Mouse (Mus musculus) lung, adult 2 months (tissue): Measurements from ENCODE around the gene Ndufs2.

Experiments used
- CTCF ChIP-seq: fragments of 200-500 bp; IDR thresholded peaks from 2 replicates; pipeline ENCODE4 v1.5.1; 2011; ENCODE audit warnings: mild to moderate bottlenecking, low read length, control low read depth; ENCODE audit not compliant: insufficient read depth
- POLR2A ChIP-seq: fragments of 200-500 bp; IDR thresholded peaks from 2 replicates; pipeline ENCODE4 v1.6.1; 2011; ENCODE audit warnings: low read depth, mild to moderate bottlenecking, control low read depth, low read length, borderline replicate concordance; ENCODE audit errors: extremely low read depth

- TF ChIP-seq CTCF (no peak), POLR2A (no peak)
These were observed 26.5 kb upstream of the Ndufs2 start for GRCm38 (mm10) chr1:171277736-171278135.
